Mouse (Mus musculus): Measurements from ENCODE around the gene Cdkn2c.

GRCm38 (mm10) chr4:109653251-109653650 is 13.7 kb downstream of the Cdkn2c start:
- TF ChIP-seq ZMIZ1 (IDR thresholded peaks at IDR 0.05; ENCODE audit: low read depth, low read length) (no peak), POLR2A (IDR thresholded peaks at IDR 0.05; ENCODE audit: low read depth, low read length) (no peak), E2F4 (IDR thresholded peaks at IDR 0.05; ENCODE audit: insufficient replicate concordance, low read depth, low read length) (no peak), IRF4 (IDR thresholded peaks at IDR 0.05; ENCODE audit: low read depth, low read length) (no peak), JUND (conservative IDR thresholded peaks at IDR 0.05; ENCODE audit: low read depth, low read length) (no peak), ZC3H11A (IDR thresholded peaks at IDR 0.05; ENCODE audit: low read depth, low read length) (no peak), CTCF (conservative IDR thresholded peaks at IDR 0.05 in 1 of 2, IDR thresholded peaks at IDR 0.05 in 1 of 2; ENCODE audit: low read depth in 2 of 2, low read length in 2 of 2) (no peak), NRF1 (IDR thresholded peaks at IDR 0.05; ENCODE audit: low read depth, low read length) (no peak), POLR2AphosphoS2 (IDR thresholded peaks at IDR 0.05; ENCODE audit: low read depth, low read length) (no peak), MYC (IDR thresholded peaks at IDR 0.05; ENCODE audit: low read depth, low read length) (no peak), MAFK (IDR thresholded peaks at IDR 0.05; ENCODE audit: insufficient replicate concordance, low read length) (no peak), HCFC1 (IDR thresholded peaks at IDR 0.05; ENCODE audit: low read depth, low read length) (no peak), SIN3A (IDR thresholded peaks at IDR 0.05; ENCODE audit: low read length) (no peak)
